11 mouse cellular contexts compared by ENCODE assay signal in the genomic region with DNA sequence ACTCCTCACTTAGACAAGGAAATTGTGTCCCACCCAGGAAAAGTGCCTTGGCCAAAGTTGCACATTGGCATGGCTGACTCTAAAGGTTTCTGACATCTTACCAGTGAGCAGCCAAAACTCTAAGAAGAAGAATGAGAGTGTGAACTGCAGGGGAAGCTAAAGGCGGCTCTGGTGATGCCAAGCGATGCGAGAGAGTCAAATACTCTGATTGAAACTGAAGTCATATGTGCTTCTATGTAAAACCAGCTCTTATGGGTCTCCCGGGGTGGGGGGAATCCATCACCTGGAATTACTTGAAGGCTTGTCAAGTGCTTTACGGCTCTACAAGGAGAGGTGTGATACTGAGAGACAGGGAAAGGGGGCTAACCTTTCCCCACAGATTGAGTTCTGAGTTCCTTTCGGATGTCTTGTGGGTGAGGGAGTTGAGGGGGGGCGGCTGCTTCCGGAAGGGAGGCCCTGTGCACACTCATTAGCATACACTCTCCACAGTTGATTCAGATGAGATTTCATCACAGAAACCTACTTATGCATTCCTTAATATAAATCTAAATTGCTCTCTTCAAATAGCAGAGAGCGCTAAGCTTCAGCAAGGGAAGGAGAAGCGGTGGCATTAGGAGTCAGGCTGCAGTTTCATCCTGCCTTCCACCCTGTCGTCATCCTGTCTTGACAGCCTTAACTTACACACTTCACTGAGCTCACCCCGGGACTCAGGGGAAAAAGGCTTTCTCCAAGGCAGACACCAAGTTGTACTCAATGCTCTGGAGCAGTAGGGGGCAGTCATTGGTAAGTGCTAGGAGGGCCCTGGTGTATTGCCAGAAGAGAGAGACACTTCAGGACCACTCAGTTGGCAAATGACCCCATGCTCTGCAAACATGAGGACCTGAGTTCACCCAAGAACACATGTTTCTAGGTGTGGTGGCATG.
A peak's percentile ranks its signal among the peaks of the same experiment; 100 is the strongest.
DNase-seq lines count a peak whose midpoint lies in the region; ATAC-seq and TF ChIP-seq lines count a peak whose summit lies in the region.
"Had no signal": no experiment of that assay in that cellular context is flagged by ENCODE, and none has a peak within 500 bp of the region (broad histone marks: within the 10 kb centered on the region; RNA-seq: fewer than 3 reads in every experiment).

No protein-coding gene starts in this region.

- H3K36me3 ChIP-seq in embryonic facial prominence, embryonic 11.5 days (replicated peaks; ENCODE audit: control insufficient read depth, insufficient read depth, low read depth, low read length) = no peaks in the 10 kb centered on the region
- H3K36me3 ChIP-seq in embryonic facial prominence, embryonic 10.5 days (replicated peaks) = no peaks in the 10 kb centered on the region
- H3K36me3 ChIP-seq in MEL (ENCODE audit: control insufficient read depth in 1 of 2, insufficient read depth in 2 of 2, low read length in 2 of 2) = peaks cover 0 to 14% of the 10 kb centered on the region in 2 experiments; a peak in 2 of 4 replicates
- 0 out of 2 replicates have a peak, but pooled peaks cover 2% of the 10 kb centered on the region for H3K36me3 ChIP-seq in liver, postnatal 0 days (replicated peaks; ENCODE audit: insufficient read depth, low read length)

- H3K9ac ChIP-seq in embryonic facial prominence, embryonic 11.5 days (replicated peaks; ENCODE audit: low read length) = no peak overlapping the region
- no peak overlapping the region for H3K9ac ChIP-seq in MEL (ENCODE audit: control insufficient read depth, low read depth, low read length, poor library complexity, severe bottlenecking)
- no peak overlapping the region for H3K9ac ChIP-seq in liver, postnatal 0 days (replicated peaks)

- no peaks in the 10 kb centered on the region for H3K79me2 ChIP-seq in MEL (ENCODE audit: control insufficient read depth, insufficient read depth, low read length, poor library complexity)

- peak; percentile 20 for DNase-seq in embryonic facial prominence, embryonic 11.5 days (ENCODE audit: low spot score)
- no peak for DNase-seq in embryonic facial prominence, embryonic 10.5 days (ENCODE audit: low spot score)
- DNase-seq in left cerebral cortex, postnatal 4 days = peak; percentile 24
- DNase-seq in left cerebral cortex, postnatal 14 days (ENCODE audit: low spot score in 2 of 2) = no peak
- DNase-seq in MEL (ENCODE audit: low read depth, low spot score) = no peak
- DNase-seq in liver, postnatal 0 days = no peak
- no peak for DNase-seq in ovary, adult 18-20 months (ENCODE audit: low spot score)
- DNase-seq in adrenal gland, adult (ENCODE audit: inconsistent age in 2 of 2, low spot score in 1 of 2) = no peak
- DNase-seq: gastrocnemius, postnatal 14 days; layer of hippocampus, adult 9-11 months had no signal

- no peaks in the 10 kb centered on the region for H3K4me1 ChIP-seq in embryonic facial prominence, embryonic 11.5 days (ENCODE audit: control insufficient read depth, insufficient read depth, low read length)
- H3K4me1 ChIP-seq in embryonic facial prominence, embryonic 10.5 days = peaks cover 38% of the 10 kb centered on the region
- H3K4me1 ChIP-seq in MEL (ENCODE audit: control insufficient read depth in 1 of 2, insufficient read depth in 2 of 2, low read length in 2 of 2) = peaks cover 0 to 18% of the 10 kb centered on the region in 2 experiments; a peak in 3 of 4 replicates
- peaks cover 2% of the 10 kb centered on the region; the same call in 1 of the 2 replicates for H3K4me1 ChIP-seq in liver, postnatal 0 days (ENCODE audit: insufficient read depth)

- no peaks in the 10 kb centered on the region for H3K27me3 ChIP-seq in embryonic facial prominence, embryonic 11.5 days (ENCODE audit: control insufficient read depth, insufficient read depth, low read length)
- no peaks in the 10 kb centered on the region for H3K27me3 ChIP-seq in embryonic facial prominence, embryonic 10.5 days (replicated peaks; ENCODE audit: low read depth, poor library complexity, severe bottlenecking)
- H3K27me3 ChIP-seq in MEL (ENCODE audit: control insufficient read depth in 1 of 2, insufficient read depth in 2 of 2, low read length in 2 of 2) = no peaks in the 10 kb centered on the region
- H3K27me3 ChIP-seq in liver, postnatal 0 days (ENCODE audit: insufficient read depth, low read length) = no peaks in the 10 kb centered on the region
- H3K27me3 ChIP-seq: megakaryocyte, embryonic 14.5 days had no signal

- H3K4me3 ChIP-seq in embryonic facial prominence, embryonic 11.5 days (ENCODE audit: low read depth, low read length) = no peak overlapping the region
- H3K4me3 ChIP-seq in embryonic facial prominence, embryonic 10.5 days = no peak overlapping the region
- no peak overlapping the region for H3K4me3 ChIP-seq in MEL (ENCODE audit: control insufficient read depth in 1 of 2, insufficient read depth in 1 of 2, low read depth in 2 of 2, low read length in 2 of 2)
- H3K4me3 ChIP-seq in liver, postnatal 0 days (ENCODE audit: low read depth, low read length) = no peak overlapping the region
- H3K4me3 ChIP-seq: megakaryocyte, embryonic 14.5 days had no signal

- intact Hi-C loops in left cerebral cortex, postnatal 4 days (cut with DNase I) = no loop called here
- intact Hi-C loops in left cerebral cortex, postnatal 14 days (cut with DNase I) = loop anchor here (10.0 kb wide), 1 partner anchor 219 kb away; a partner anchor contains a TSS

- H3K9me3 ChIP-seq in embryonic facial prominence, embryonic 11.5 days (replicated peaks; ENCODE audit: control insufficient read depth, low read length) = no peaks in the 10 kb centered on the region
- no peaks in the 10 kb centered on the region for H3K9me3 ChIP-seq in embryonic facial prominence, embryonic 10.5 days
- no peaks in the 10 kb centered on the region for H3K9me3 ChIP-seq in MEL (replicated peaks; ENCODE audit: insufficient read depth, low read length)
- no peaks in the 10 kb centered on the region for H3K9me3 ChIP-seq in liver, postnatal 0 days (ENCODE audit: low read length)
- H3K9me3 ChIP-seq: megakaryocyte, embryonic 14.5 days had no signal

- peak in 2 of 3 experiments; percentile 22 to 26; a peak in 3 of 6 replicates for TF ChIP-seq CTCF in MEL (IDR thresholded peaks at IDR 0.05 in 2 of 3, conservative IDR thresholded peaks at IDR 0.05 in 1 of 3; ENCODE audit: control insufficient read depth in 1 of 3, insufficient read depth in 1 of 3, low read depth in 2 of 3, low read length in 3 of 3, poor library complexity in 1 of 3, severe bottlenecking in 1 of 3)
- TF ChIP-seq CTCF in liver, postnatal 0 days (IDR thresholded peaks at IDR 0.05; ENCODE audit: low read depth) = peak; percentile 29; the same call in 1 of the 2 replicates

- no peak overlapping the region for H3K27ac ChIP-seq in embryonic facial prominence, embryonic 11.5 days (replicated peaks; ENCODE audit: low read depth, low read length)
- H3K27ac ChIP-seq in embryonic facial prominence, embryonic 10.5 days (replicated peaks) = no peak overlapping the region
- no peak overlapping the region for H3K27ac ChIP-seq in MEL (ENCODE audit: control insufficient read depth, low read depth, low read length)
- H3K27ac ChIP-seq in liver, postnatal 0 days (ENCODE audit: low read depth) = no peak overlapping the region

- TF ChIP-seq RAD21 in MEL (IDR thresholded peaks at IDR 0.05; ENCODE audit: low read depth, low read length) = peak; percentile 19; the same call in 1 of the 2 replicates

- H3K4me2 ChIP-seq in embryonic facial prominence, embryonic 11.5 days (ENCODE audit: low read depth, low read length) = no peak overlapping the region
- no peak overlapping the region for H3K4me2 ChIP-seq in liver, postnatal 0 days (ENCODE audit: low read depth, low read length)

- ATAC-seq in embryonic facial prominence, embryonic 11.5 days (replicated peaks; ENCODE audit: insufficient number of reproducible peaks, low FRiP score, low TSS enrichment, low read depth) = no peak
- ATAC-seq in liver, postnatal 0 days = no peak

- TF ChIP-seq EP300 in MEL (IDR thresholded peaks at IDR 0.05; ENCODE audit: low read depth in 1 of 2, low read length in 2 of 2) = no peak
- TF ChIP-seq EP300 in liver, postnatal 0 days (IDR thresholded peaks at IDR 0.05; ENCODE audit: low read depth) = no peak

- TF ChIP-seq POLR2A in MEL (IDR thresholded peaks at IDR 0.05; ENCODE audit: control insufficient read depth in 1 of 2, insufficient read depth in 1 of 2, low read depth in 1 of 2, low read length in 2 of 2, poor library complexity in 1 of 2) = no peak

- 67% methylated on average over 12 of the region's 12 CpGs for WGBS in embryonic facial prominence, embryonic 11.5 days
- 68% methylated on average over 12 of the region's 12 CpGs for WGBS in embryonic facial prominence, embryonic 10.5 days
- 74% methylated on average over 12 of the region's 12 CpGs for WGBS in liver, postnatal 0 days (ENCODE audit: insufficient replicate concordance)

TF ChIP-seq in MEL, 35 proteins besides CTCF, POLR2A, EP300 and RAD21:
- no peak for TF ChIP-seq NRF1 (IDR thresholded peaks at IDR 0.05; ENCODE audit: insufficient read depth, low read depth, low read length, poor library complexity, severe bottlenecking)
- no peak for TF ChIP-seq ZNF384 (IDR thresholded peaks at IDR 0.05; ENCODE audit: low read depth, low read length)
- no peak for TF ChIP-seq CHD1 (IDR thresholded peaks at IDR 0.05; ENCODE audit: low read depth, low read length)
- TF ChIP-seq BHLHE40 (IDR thresholded peaks at IDR 0.05; ENCODE audit: borderline replicate concordance, low read depth, low read length) = no peak
- TF ChIP-seq SMC3 (IDR thresholded peaks at IDR 0.05; ENCODE audit: low read depth, low read length) = peak; percentile 18; the same call in 1 of the 2 replicates
TF ChIP-seq in MEL: peak in this region for 1.

Comparison
In these comparisons a context has a peak if more than half of its experiments do, and no peak if none do; other contexts are left out.
1. DNase-seq: peak in embryonic facial prominence, embryonic 11.5 days (single experiment) and left cerebral cortex, postnatal 4 days (single experiment); none in embryonic facial prominence, embryonic 10.5 days (single experiment), left cerebral cortex, postnatal 14 days (0 of 2), MEL (single experiment), liver, postnatal 0 days (single experiment), ovary, adult 18-20 months (single experiment) and adrenal gland, adult (0 of 2).